Mouse (Mus musculus): ENCODE results near the gene Tbx19.

Tbx19 gene

GRCm38 (mm10) chr1:165110659-165111058 is 49.9 kb downstream of the Tbx19 start:
- DNase-seq, result no peak

GRCm38 (mm10) chr1:165109135-165109534 is 51.4 kb downstream of the Tbx19 start:
- DNase-seq, result no peak

GRCm38 (mm10) chr1:165108477-165108876 is 52.1 kb downstream of the Tbx19 start:
- no peak for DNase-seq

- DNase-seq, result no peak
These were observed 54.6 kb downstream of the Tbx19 start for GRCm38 (mm10) chr1:165106011-165106385.

GRCm38 (mm10) chr1:165105270-165106010 is 55.1 kb downstream of the Tbx19 start:
- DNase-seq, result no peak

GRCm38 (mm10) chr1:165104707-165105259 is 55.8 kb downstream of the Tbx19 start:
- DNase-seq, result no peak

GRCm38 (mm10) chr1:165099569-165099968 is 61.0 kb downstream of the Tbx19 start:
- no peak for DNase-seq

GRCm38 (mm10) chr1:165094871-165095270 is 65.7 kb downstream of the Tbx19 start:
- no peak for DNase-seq

- no peak for DNase-seq
These were observed 68.9 kb downstream of the Tbx19 start for GRCm38 (mm10) chr1:165091721-165092120.

- DNase-seq, result no peak
These were observed 71.0 kb downstream of the Tbx19 start for GRCm38 (mm10) chr1:165089556-165089955.
